Mouse (Mus musculus): ENCODE measurements around the gene Zfp14.
A peak's percentile ranks its signal among the peaks of the same experiment; 100 is the strongest.

Zfp14 gene

DNA sequence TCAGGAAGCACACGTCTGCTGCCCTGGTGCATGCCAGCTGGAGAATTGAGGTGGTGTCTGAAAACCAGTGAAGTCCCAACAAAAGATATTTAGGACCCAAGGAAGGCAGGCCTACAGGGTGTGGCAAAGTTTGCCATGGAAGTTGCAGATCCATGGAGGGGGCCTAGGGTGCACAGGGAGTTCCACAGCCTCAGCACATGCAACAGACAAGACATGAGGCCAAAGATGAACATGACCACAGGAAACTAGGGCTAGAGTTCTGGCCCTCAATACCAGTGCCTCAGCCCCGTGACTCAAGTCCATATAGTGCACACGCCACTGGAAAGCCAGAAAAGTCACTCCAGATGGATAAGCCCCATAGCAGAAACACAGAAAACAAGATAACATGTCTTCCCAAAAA lies 22.6 kb downstream of the Zfp14 start:
- no peak for DNase-seq (ENCODE audit: low read depth, low spot score)

DNA sequence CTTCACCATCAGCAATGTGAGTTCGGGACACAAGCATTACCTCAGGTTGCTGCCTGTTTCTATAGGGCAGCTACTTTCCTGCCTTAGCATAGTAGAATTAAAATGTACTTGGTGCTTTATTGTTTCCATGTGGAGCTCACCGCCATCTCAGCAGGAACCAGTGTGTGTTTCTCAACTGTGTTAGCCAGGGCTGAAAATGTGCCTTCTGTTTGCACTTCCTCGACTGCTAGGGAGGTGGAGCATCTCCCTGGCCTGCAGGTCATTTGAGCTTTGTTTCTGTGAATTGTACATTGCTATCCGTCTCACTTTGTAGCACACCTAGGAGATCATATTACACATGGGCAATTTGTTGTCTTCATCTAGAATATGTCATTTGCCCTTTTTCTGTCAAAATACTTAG lies 23.8 kb downstream of the Zfp14 start:
- no peak for DNase-seq (ENCODE audit: low read depth, low spot score)

DNA sequence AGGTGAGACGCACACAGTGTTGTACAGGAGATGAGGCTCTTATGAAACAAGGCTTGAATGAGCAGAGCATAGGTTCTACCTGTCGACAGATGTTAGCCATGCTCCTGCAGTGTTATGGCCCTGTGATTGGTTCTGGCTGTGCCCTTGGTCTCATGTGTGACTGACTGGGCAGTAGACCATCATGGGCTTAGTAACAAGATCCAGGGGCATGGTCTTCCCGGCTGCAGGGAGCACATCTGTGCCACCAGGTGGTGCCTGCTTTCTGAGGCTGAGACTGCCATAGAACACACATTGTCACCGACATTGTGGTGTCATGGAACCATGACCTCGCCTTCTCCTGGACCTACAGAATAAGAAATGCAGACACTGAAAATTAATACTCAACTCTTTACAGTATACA lies 25.8 kb downstream of the Zfp14 start:
- no peak for DNase-seq (ENCODE audit: low read depth, low spot score)

DNA sequence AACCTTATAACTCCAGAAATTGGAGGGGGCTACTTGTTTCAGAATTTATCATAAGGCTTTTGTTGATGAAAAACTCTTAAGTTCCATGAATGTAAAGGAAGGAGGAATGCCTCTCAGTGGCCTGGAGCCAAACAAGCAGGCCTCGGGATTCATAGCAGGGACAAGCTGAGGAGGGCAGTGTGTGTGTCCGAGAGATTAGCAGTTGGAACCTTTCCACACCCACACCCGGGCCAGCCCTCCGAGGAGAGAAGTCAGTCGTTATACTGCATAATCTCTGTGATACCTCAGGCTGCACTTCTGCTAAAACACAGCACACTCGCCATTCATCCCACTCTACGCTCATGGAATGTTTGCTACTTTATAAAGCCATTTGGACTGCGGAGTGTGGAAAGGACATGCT lies 27.4 kb downstream of the Zfp14 start:
- DNase-seq (ENCODE audit: low read depth, low spot score): no peak

DNA sequence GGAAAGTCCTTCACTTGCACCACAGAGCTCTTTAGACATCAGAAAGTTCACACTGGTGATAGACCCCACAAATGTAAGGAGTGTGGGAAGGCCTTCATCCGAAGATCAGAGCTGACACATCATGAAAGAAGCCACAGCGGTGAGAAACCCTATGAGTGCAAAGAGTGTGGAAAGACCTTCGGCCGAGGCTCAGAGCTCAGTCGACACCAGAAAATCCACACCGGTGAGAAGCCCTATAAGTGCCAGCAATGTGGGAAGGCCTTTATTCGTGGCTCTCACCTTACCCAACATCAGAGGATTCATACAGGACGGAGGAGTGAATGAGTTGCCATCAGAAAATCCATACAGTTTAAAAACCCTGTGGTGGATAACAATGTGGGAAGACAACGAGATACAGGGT lies 27.9 kb downstream of the Zfp14 start:
- DNase-seq (ENCODE audit: low read depth, low spot score): no peak

DNA sequence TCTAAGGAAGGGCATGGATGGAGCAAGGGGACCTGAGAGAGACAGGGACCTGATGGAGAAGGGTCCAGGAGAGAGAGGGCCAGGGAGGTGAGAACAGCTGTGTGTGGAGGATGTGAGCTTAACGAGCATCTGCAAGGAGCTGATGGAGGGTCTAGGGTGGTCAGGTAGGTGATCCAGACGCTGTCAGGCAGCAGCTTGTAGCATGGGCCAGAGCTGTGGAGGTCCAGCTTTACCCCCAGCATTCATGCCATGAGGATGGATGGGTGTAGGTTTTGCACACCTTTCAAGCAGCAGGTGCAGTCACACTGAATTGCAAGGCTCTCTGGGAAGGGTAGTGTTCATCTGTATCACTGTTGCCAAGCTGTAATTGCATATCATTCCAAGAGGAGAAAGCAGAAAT lies 31.6 kb downstream of the Zfp14 start:
- DNase-seq (ENCODE audit: low read depth, low spot score): no peak

DNA sequence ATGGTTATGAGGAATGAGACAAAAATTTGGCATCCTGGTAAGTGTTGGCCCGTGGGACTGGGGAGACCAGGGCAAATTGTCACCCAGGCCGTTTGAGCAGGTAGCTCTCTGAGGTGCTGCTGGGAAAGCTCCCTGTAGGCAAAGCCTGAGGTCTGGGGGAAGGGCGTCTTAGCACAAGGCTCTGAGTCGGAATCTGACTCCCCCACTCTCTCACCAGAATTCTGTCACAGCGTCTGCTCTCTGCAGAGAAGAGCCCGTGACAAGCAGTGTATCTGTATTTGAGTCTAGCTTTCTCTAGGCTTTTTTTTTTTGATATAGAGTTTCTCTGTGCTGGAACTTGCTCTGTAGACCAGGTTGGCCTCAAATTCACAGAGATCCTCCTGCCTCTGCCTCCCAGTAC lies 34.0 kb downstream of the Zfp14 start:
- no peak for DNase-seq (ENCODE audit: low read depth, low spot score)

DNA sequence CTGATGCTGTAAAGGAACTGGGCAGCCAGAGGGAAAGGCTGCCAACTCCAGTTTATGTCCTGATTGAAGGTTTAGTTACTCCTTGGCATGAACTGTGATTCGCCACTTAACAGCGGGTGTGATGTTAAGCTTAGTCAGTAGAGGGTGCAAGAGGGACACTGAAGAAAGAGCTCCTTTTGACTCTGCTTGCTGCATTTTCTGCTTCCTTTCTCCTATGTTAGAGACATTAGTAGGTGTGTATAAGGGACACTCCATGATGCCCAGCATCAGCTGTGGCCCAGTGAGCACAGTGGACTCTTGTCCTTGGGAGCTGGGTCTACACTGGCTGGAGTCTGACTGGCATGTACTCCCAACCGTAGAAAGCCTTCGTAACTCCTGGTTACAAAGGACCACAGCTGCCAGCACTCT lies 38.2 kb downstream of the Zfp14 start:
- peak; percentile 53 for DNase-seq (ENCODE audit: low read depth, low spot score)

DNA sequence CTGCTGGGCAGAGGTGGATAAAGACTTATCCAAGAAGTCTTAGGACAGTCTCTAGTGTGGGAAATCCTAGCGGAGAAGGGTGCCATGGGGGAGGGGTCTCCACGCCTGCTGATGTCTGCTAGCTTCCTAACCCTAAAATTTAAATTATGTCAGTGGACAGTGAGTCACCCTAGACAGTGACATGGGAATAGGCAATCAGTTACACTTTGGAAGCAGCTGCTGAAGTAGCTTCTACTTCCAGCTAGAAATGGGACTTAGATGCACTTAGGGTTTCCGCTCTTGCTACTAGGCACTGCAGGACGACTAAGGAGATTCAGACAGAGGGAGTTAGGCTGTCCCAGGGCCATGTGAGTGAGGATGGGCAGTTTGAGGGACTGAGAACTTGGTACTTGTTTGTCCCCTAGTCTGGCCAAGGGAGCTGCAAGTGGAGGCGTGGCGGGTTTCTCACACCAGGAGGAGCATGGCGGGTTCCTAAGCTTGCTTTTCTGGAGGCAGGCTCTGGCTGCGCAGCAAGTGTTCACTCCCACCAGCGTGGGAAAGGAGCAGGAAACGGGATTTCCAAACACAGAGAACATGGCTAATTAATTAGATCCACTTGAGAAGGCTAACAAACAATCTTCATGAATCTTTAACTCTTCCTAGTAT lies 40.5 kb downstream of the Zfp14 start:
- no peak for DNase-seq (ENCODE audit: low read depth, low spot score)

DNA sequence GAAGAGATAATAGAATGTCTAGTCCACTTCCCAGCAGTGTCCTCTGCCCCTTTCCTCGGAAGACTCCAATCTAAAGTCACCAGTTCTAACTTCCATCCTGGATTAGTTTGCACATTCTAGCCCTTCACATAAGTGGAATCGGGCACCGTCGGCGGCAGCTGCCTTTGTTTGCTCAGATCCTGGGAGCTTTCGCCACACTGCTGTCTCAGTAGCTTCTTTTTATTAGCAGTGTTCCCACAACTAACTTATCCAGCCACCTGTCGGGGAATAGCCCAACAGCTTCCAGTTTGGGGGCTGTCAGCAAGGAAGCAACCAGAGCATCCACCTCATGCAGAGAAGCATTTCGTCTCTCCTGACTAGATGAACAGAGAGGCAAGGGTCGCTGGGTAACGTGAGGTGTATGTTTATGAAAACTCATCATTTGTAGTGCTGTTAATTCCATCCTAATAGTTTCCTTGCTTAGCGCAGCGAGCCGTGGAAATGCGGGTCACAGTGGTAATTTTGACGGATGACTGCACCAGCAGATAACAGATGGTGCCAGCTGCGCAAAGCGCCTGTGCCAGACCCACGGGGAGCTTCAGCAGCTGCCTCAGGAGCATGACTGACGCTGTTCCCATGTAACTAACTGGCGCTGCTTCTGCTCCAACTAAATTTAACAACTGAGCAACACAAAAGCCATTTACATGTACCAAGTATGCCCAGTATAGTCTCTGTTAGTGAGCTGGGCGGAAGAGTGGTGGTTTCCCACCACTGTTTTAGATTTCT lies 41.7 kb downstream of the Zfp14 start:
- DNase-seq (ENCODE audit: low read depth, low spot score): peak; percentile 47

DNA sequence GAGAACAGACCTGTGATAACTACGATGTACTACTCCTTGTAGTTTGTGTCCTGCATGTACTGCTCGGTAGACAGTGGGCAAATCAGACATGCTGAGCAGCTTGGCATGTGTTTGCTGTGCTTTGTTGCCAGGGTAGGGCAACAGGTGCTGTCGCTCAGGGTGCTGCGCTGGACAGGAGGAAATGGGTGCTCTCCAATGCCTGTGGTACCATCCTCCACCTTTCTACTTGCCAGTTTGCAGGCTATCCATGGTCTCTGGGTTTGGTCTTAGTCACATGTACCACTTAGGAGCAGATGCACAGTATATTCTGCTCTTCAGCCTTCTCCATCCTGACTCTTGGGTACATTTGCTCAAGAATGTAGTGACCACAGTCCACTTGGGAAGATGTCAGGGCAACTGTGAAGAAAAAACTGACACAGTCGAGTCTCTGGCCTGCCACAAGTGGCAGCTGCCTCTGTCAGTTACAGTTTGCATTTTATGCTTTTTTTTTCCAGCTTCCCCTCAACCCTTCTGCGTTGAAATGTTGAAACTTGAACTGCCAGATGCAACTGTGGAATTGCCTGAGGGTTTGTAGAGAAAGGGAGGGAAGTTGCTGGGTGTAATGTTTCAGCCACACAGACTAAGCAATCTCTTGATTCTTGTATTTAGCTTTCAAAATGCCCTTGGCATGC lies 43.0 kb downstream of the Zfp14 start:
- no peak for DNase-seq (ENCODE audit: low read depth, low spot score)

DNA sequence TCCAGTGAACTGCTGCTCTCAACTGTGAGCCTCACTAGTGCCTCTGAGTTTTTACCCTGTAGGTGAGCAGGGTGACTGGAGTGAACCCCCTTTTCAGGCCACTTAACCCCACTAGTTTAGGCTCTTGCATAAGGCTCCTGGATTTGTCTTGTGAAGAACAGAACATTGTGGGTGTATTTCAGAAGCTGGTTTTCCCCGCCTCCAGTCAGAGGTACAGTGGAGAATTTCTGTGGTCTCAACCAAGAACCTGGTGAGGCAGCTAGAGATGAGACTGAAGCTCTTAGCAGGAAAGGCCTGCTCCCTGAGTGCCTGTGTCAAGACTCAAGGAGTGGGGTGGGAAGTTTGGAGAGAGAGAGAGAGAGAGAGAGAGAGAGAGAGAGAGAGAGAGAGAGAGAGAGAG lies 43.6 kb downstream of the Zfp14 start:
- DNase-seq (ENCODE audit: low read depth, low spot score): no peak

DNA sequence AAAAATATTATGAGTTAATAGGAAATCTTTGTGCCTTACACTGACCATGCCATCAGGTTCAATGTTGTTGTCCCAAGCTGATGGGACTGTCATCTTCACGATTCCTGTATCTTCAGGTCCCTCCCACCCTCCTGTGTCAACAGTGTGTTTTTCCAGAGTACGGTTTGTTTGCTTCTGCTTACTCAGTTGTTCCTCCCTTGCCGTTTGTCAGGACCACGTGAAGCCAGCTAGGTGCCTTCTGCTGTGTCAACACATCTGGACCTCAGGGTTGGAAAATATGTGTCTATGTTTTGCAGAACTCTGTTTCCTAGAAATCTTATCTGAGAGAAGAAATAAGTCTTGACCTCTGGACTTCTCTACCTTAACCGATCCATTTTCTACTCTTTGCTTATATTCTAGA lies 50.6 kb downstream of the Zfp14 start:
- DNase-seq (ENCODE audit: low read depth, low spot score): no peak

DNA sequence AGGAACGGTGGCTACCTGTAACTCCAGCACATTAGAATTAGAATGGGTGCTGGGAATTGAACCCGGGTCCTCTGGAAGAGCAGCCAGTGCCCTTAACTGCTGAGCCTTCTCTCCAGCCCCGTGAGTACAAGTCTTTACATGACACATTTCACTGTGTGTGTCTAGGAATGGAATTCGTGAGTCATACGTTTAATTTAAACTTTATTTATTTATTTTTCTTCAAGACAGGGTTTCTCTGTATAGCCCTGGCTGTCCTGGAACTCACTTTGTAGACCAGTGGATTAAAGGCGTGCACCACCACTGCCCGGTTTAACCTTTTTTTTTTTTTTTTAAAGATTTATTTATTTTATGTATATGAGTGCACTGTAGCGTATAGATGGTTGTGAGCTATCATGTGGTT lies 56.0 kb downstream of the Zfp14 start:
- no peak for DNase-seq (ENCODE audit: low read depth, low spot score)

DNA sequence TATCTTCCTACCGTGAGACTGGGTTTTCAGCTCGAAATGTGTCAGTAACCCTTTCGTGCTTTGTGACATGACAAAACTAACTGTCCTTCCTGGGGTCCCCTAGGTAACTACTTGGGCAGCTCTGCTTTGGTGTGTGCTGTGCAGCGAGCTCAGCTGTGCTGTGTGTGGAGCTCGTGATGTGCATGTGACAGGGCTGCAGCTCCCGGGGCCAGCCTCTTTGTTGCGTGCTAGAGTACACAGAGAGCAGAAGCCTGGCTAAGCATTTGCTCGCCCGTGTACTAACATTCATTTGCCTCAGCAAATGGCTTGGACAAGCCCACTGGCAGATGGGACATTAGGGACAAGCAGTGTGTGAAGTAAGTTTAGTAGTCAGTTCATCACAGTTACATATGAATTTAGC lies 57.8 kb downstream of the Zfp14 start:
- DNase-seq (ENCODE audit: low read depth, low spot score): no peak

DNA sequence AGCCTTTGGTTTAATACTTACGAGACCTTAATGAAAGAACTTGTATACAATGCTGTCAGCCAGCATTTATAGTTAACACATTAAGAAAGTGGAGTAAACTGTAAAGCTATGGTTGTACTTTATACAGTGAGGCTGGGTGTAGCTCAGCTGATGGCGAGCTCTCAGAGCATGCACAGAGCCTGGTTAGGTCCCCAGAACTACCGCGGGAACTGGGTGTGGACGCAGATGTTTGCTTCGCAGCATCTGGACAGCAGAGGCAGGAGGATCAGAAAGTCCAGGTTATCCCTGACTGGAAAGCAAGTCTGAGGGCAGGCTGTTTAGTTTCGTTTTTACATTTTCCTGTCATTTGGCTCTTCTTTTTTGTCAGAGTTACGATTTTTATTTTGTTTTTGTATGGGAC lies 58.5 kb downstream of the Zfp14 start:
- no peak for DNase-seq (ENCODE audit: low read depth, low spot score)

DNA sequence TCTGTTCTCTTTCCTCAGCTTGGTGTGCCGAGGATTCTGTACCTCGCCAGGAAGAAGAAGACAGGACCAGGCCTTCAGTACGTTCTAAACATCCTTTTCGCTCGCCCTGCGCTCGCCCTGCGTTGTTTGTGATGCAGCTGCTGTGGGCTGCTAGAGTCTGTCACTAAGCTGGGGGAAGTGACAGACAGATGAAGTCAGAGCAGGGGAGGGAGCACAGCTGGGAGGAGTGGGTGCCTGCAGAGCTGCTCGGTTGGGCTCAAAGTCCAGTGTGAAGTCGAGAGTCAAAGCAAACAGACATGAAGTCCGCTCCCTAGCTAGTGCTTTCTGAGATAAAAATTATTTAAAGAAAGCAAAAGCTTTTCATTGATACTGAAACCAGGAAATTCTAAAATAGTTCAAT lies 62.1 kb downstream of the Zfp14 start:
- no peak for DNase-seq (ENCODE audit: low read depth, low spot score)

DNA sequence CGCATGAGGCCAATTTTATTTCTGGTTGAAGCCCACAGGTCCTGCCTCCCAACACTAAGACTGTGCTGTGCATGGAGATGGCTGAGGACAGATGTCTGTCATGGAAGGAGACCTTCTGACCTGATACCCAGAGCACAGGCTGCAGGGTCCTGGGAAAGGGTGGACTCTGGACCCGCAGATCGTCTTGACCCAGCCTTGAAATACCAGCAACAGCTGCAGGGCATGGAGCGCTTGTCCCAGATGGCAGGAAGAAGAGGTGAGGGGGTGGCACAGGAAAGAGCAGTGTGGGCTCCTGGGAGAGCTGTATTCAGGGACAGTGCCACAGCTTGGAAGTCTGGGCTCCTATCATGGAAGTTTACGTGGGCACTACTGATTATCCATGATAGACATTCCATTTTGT lies 63.6 kb downstream of the Zfp14 start:
- no peak for DNase-seq (ENCODE audit: low read depth, low spot score)

Data from telencephalon, adult 2 months (tissue).